Mouse (Mus musculus) T-cell, adult 2 months (primary cell): ENCODE measurements around the gene Rbm47.

Experiments used
- DNase-seq: peaks from one replicate; pipeline ENCODE4 v3.0.0; 2022; ENCODE audit warnings: low spot score

Rbm47 gene

GRCm38 (mm10) chr5:66062046-66062929, 110.6 kb downstream of the Rbm47 start:
- DNase-seq: no peak

- DNase-seq: no peak
Measured at GRCm38 (mm10) chr5:66061667-66062045, 111.3 kb downstream of the Rbm47 start.

GRCm38 (mm10) chr5:66058844-66059243, 114.1 kb downstream of the Rbm47 start:
- no peak for DNase-seq

GRCm38 (mm10) chr5:66056680-66057079, 116.2 kb downstream of the Rbm47 start:
- no peak for DNase-seq

GRCm38 (mm10) chr5:66054394-66054793, 118.5 kb downstream of the Rbm47 start:
- DNase-seq: no peak

GRCm38 (mm10) chr5:66052777-66053548, 120.0 kb downstream of the Rbm47 start:
- DNase-seq: no peak

- no peak for DNase-seq
Measured at GRCm38 (mm10) chr5:66050841-66051240, 122.1 kb downstream of the Rbm47 start.

GRCm38 (mm10) chr5:66046356-66046755, 126.6 kb downstream of the Rbm47 start:
- DNase-seq: no peak

- no peak for DNase-seq
Measured at GRCm38 (mm10) chr5:66043897-66044296, 129.0 kb downstream of the Rbm47 start.

- DNase-seq: no peak
Measured at GRCm38 (mm10) chr5:66042651-66043340, 130.1 kb downstream of the Rbm47 start.

GRCm38 (mm10) chr5:66040744-66041279, 132.1 kb downstream of the Rbm47 start:
- no peak for DNase-seq

- no peak for DNase-seq
Measured at GRCm38 (mm10) chr5:66039813-66040212, 133.1 kb downstream of the Rbm47 start.

- DNase-seq: no peak
Measured at GRCm38 (mm10) chr5:66037066-66037465, 135.9 kb downstream of the Rbm47 start.

GRCm38 (mm10) chr5:66036440-66037054, 136.4 kb downstream of the Rbm47 start:
- DNase-seq: no peak

- no peak for DNase-seq
Measured at GRCm38 (mm10) chr5:66034375-66035195, 138.3 kb downstream of the Rbm47 start.

GRCm38 (mm10) chr5:66032826-66033225, 140.1 kb downstream of the Rbm47 start:
- no peak for DNase-seq

- no peak for DNase-seq
Measured at GRCm38 (mm10) chr5:66031699-66032098, 141.2 kb downstream of the Rbm47 start.

GRCm38 (mm10) chr5:66028232-66028631, 144.7 kb downstream of the Rbm47 start:
- DNase-seq: no peak

- DNase-seq: no peak
Measured at GRCm38 (mm10) chr5:66027206-66027605, 145.7 kb downstream of the Rbm47 start.

- DNase-seq: no peak
Measured at GRCm38 (mm10) chr5:66026796-66027195, 146.1 kb downstream of the Rbm47 start.

GRCm38 (mm10) chr5:66015449-66015961, 157.4 kb downstream of the Rbm47 start:
- DNase-seq: no peak
